Mouse (Mus musculus) hindbrain, embryonic 14.5 days (tissue): ENCODE measurements at regions not wholly inside any gene's neighbourhood (a gene's known extent, or its start where the extent isn't known, plus 50 kb on each side); places are given as distances from the start of the nearest gene placed in this dataset.

Experiments
- ATAC-seq: fragments of 200-750 bp; cut with Nextera tagmentation; 2 replicates; pipeline ENCODE4 v1.8.0; 2017; ENCODE audit warnings: moderate number of reproducible peaks, mild to moderate bottlenecking, moderate TSS enrichment, moderate library complexity; ENCODE audit not compliant: low FRiP score
- DNase-seq: peaks from one replicate; pipeline ENCODE4 v3.0.0-alpha.2; 2015; ENCODE audit warnings: low spot score
- H3K27ac ChIP-seq: fragments of 300-500 bp; sonication (generic); 2 replicates; pipeline ENCODE4 v1.5.1; 2014; ENCODE audit warnings: mild to moderate bottlenecking, moderate library complexity
- H3K27me3 ChIP-seq: fragments of 300-500 bp; sonication (generic); 2 replicates; pipeline ENCODE4 v1.6.1; 2014; ENCODE audit warnings: mild to moderate bottlenecking, low read length, mixed read lengths; ENCODE audit not compliant: control insufficient read depth, insufficient read depth
- H3K36me3 ChIP-seq: fragments of 300-500 bp; sonication (generic); replicated peaks from 2 replicates; pipeline ENCODE4 v1.6.1; 2014; ENCODE audit not compliant: control insufficient read depth, insufficient read depth
- H3K4me1 ChIP-seq: fragments of 300-500 bp; sonication (generic); replicated peaks from 2 replicates; pipeline ENCODE4 v1.6.1; 2014; ENCODE audit warnings: antibody characterized with exemption, low read length, mixed read lengths; ENCODE audit not compliant: control insufficient read depth, insufficient read depth
- H3K4me2 ChIP-seq: fragments of 300-500 bp; sonication (generic); replicated peaks from 2 replicates; pipeline ENCODE4 v1.6.1; 2014; ENCODE audit warnings: mild to moderate bottlenecking, moderate library complexity
- H3K4me3 ChIP-seq: fragments of 300-500 bp; sonication (generic); replicated peaks from 2 replicates; pipeline ENCODE4 v1.5.1; 2014; ENCODE audit warnings: mild to moderate bottlenecking, low read length
- H3K9ac ChIP-seq: fragments of 300-500 bp; sonication (generic); 2 replicates; pipeline ENCODE4 v1.6.1; 2014
- H3K9me3 ChIP-seq: fragments of 300-500 bp; sonication (generic); 2 replicates; pipeline ENCODE4 v1.6.1; 2016; ENCODE audit warnings: low read length; ENCODE audit not compliant: control insufficient read depth
- WGBS: fragments of 180-500 bp; shearing (Covaris S2); extraction: QIAGEN DNeasy Blood & Tissue Kit; methylation state at CpG from one replicate; pipeline ENCODE4 v1.1.7; 2014; 5-methylcytosine and 5-hydroxymethylcytosine counted together

DNA sequence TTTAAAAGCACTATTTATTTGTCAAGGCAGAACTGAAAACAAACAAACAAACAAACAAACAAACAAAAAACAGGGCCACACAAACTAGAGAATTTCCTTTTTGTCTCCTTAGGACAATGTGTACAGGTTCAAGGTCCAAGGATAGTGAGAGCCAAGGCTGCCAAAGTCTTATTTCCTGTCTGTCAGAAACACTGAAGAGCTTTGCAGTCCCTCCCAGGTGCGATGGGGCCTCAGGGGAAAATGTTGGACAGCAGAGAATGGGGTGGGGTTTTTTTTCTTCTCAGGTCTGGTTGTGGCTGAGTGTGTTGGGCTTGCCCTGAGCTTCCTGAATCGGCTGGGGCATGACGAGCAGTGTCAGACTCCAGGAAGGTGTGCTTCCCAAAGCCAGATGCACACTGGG is 53.1 kb upstream of the Wscd2 start:
- 73% methylated on average over 3 of the region's 3 CpGs for WGBS
- no peak overlapping the region for H3K4me2 ChIP-seq
- H3K36me3 ChIP-seq = no peaks in the 10 kb centered on the region
- H3K4me1 ChIP-seq = peaks cover 3% of the 10 kb centered on the region
- no peak overlapping the region for H3K9ac ChIP-seq
- H3K4me3 ChIP-seq = no peak overlapping the region
- no peaks in the 10 kb centered on the region for H3K27me3 ChIP-seq
- no peaks in the 10 kb centered on the region for H3K9me3 ChIP-seq
- no peak for ATAC-seq
- no peak for DNase-seq
- H3K27ac ChIP-seq = no peak overlapping the region
